Mouse (Mus musculus): ENCODE measurements around the gene Capn8. TPM values are rescaled to one million over a fixed set of nuclear protein-coding genes. Genes with fewer than 3 reads are reported as not detected.
"Not testable (repeated sequence)": the region's sequence is repeated elsewhere in the genome, so short reads cannot be mapped to it uniquely, and the experiment has no call there.

The Capn8 gene
- total RNA-seq, 2 experiments from 2014 or later = 0.13 TPM; not detected in 1

DNA sequence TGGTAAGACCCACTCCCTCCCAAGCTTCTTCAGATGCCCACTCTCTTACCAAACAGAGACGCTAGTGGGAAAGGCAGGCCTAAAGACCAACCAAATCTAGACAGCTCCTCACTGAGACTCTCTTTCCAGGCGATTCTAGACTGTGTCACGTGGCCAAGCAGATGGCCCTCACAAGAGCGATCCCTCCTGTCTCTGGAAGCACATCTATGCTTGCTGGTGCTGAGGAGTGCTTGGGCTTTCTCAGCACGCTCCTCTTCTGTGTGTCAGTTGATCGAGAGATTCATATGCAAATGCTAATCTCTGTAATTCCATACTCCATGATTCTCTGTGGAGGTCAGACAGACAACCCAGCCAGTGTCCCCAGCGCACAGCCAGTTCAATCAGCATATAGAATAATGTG lies 26.7 kb downstream of the Capn8 start:
- no peak for DNase-seq (ENCODE audit: low spot score in 2 of 2)
- intact Hi-C loops (cut with DNase I) = no loop called here

DNA sequence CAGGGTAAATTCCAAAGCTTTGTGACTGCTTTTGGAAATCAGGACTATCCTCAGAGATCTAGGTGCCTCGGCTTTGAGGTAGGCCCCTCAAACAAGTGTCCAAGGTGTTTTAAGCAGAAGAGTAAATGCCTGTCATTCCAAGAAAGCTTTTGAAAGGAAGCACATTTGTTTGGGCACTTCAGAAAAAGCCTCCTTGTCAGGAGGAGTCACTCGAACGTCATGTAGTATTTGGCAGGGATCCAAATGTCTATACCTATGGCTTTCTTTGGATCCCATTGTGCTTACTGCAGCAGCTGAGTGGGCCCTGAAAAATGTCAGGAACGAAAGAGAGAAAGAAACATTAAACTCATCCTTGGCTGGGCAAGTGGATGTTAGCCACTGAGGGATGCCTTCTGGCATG lies 27.6 kb downstream of the Capn8 start:
- intact Hi-C loops (cut with DNase I) = no loop called here
- DNase-seq (ENCODE audit: low spot score in 2 of 2) = no peak

DNA sequence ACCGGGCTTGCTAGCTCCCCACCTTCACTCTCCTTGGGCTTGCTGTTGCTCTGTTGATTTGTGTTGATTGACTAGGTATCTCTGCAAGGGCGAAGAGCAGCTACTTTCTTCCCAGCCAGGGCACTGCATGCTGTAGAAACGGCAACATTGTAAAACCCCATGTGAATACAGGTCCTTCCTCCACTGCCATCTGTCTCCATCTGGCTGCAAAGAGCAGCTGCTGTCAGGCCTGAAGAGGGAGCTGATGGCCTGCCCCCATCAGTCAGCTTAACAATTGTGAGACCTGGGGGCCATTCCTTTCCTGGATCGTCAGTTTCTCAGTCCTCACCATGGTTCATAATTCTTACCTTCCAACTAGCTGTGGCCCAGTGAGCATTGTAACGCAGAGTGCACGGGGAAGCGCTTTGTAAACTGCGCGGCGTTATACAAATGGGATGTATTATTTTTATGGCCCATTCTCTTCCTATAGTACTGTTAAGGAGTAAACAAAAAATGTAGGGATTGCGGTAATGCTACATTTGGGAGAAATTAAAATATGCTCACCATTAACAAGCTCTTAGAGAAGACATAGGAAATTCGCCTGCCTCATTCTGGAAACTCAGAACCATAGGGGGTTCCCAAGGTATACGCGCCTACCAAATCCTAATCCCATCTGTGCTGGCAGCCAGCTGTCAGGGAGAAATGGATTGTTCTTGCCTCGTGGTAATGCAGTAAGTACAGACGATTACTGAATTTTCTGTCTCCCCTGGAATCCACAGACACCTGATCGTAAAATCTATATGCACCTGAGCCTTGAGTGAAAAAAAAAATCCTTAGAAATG lies 40.7 kb downstream of the Capn8 start:
- intact Hi-C loops (cut with DNase I) = no loop called here
- no peak for DNase-seq (ENCODE audit: low spot score in 2 of 2)

DNA sequence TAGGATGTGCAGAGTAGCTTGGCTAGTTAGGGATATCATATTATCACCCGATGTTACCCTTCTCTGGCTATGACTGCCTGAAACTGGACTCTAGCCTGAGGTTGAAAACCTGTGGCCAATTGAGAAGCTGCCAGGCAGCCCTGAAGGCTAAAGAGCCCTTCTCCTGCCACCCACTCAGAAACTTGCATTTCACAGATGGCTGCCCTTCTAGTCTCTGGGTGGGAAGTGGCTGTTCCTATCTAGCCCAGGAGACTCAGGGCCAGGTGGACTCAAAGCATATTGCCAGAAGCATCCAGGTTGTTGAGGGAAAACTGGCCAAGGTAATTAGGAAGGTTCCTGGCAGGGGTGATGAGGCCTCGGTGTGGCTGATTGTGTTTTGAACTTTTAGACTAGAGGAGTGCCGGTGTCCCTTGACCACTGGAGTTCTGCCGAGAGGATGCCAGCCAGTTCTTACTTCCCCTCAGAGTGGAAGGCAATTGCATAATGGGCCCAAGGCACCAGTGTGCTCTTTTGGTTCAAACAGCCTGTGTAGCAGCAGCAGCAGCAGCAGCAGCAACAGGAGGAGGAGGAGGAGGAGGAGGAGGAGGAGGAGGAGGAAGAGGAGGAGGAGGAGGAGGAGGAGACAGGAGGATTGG lies 45.0 kb downstream of the Capn8 start:
- intact Hi-C loops (cut with DNase I) = no loop called here
- no peak for DNase-seq (ENCODE audit: low spot score in 2 of 2)

DNA sequence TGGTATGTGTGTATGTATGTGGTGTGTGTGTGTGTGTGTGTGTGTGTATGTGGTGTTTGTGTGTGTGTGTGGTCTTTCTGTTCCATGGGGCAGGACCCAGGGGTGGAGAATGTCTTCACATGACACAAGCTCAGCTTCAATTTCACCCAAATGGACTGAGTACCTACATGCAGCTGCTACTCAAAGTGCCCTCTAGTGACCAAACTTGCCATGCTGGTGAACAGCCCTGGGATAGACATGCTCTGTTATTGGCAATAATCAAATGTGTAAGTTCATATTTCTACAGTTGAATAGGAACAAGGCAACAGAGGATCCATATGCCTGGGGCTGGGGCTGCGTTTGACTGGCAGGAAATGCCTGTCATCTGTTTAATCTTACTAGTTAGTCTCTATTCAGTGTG lies 50.7 kb downstream of the Capn8 start:
- DNase-seq (ENCODE audit: low spot score in 2 of 2) = no peak
- intact Hi-C loops (cut with DNase I) = no loop called here

DNA sequence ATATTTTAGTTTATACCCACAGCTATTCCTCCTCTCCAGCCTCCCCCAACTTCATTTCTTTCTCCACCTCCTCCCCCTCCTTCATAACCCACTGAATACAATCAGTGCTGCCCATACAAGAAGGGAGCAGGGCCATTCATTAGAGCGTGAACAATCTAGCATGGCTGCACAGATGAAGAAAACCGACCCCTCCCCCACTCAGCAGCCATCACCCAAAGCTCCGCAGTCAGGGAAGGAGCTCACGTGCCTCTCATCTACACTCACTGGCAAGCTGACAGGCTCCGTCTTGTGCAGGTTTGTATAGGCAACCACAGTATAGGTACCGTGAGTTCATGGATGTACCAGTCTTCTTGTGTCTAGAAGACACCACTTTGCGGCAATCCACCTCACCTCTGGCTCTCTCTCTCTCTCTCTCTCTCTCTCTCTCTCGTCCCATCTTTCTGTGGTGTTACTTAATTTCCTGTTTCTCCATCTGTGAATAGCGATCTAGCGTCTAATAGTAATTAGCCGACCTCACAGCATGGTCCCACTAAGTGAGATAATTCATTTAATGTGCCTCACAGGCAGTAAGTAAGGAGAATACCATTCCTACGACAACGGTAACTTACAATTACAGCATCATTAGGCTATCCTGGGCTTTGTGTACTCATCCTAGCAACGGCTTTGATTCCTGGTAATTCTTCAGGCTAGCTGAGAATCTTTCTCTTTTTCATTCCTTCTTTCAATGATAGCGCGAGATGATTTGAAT lies 53.6 kb downstream of the Capn8 start:
- DNase-seq (ENCODE audit: low spot score in 2 of 2) = no peak
- intact Hi-C loops (cut with DNase I) = no loop called here

DNA sequence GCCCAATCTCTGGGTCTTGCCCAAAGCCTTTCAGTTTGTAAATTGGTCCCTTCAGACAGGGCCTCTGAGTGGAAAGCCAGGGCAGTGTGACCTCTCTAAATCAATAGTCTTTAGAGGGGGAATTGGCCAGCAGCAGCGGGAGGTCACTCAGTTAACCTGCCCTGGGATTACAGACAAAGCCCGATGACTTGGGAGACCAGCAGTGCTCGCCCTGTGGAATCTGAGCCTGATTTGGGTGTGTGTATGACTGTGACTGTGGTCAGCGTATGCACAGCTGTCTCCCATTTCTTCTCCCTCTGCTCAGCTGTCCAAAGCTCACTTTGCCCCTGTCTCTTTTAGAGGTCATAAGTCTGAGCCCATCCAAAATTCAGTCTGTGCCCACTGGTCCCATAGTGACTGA lies 55.7 kb downstream of the Capn8 start:
- DNase-seq (ENCODE audit: low spot score in 2 of 2) = no peak
- intact Hi-C loops (cut with DNase I) = no loop called here

DNA sequence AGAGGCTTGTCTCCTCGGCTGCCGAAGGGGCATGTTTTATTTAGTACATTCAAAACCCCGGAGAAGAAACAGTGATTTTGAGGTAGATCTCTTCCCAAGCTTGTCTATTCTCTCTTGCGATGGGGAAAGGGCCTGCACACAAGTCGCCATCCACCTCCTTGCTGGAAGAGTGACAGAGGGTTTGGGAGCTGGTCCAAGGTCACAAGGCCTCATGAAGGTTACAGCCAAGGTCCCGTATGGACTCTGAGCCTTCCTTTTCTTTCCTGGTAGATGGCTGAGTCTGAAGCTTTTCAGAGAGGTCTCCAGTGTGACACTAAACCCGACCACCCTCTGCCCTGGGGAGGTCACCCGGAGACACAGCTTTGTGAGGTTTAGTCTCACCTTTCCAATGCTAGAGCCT lies 56.4 kb downstream of the Capn8 start:
- no peak for DNase-seq (ENCODE audit: low spot score in 2 of 2)
- intact Hi-C loops (cut with DNase I) = no loop called here

DNA sequence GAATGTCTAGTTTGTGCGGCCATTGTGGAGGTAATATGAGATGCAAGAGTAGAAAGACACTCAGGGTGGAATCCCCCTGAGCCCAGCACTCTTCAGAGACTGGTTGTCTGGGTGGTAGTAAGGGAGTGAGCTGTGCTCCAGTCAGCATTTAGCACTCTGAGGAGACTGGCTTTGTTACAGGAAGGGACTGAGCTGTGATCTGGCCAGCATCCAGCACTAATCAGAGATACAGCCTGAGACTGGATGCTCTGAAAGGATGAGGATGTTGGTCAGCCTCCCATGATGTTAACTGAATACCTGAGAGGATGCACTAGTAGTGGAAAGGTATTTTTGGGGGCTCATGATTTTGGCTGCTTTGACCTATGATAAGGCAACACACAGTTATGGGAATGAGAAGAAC lies 61.4 kb downstream of the Capn8 start:
- DNase-seq (ENCODE audit: low spot score in 2 of 2) = no peak
- intact Hi-C loops (cut with DNase I) = no loop called here

DNA sequence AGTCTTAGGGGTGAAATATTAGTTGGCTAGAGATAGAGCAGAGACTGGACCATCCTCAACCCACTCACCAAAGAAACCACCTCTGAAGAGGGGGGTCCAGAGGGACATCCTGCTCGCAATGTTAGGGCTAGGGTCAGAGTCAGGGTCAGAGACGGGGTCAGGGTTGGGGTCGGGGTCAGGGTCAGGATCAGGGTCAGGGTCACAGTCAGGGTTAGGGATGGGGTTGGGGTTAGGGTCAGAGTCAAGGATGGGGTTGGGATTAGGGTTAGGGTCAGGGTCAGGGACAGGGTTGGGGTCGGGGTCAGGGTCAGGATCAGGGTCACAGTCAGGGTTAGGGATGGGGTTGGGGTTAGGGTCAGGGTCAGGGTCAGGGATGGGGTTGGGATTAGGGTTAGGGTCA lies 64.4 kb downstream of the Capn8 start:
- intact Hi-C loops (cut with DNase I) = no loop called here
- DNase-seq (ENCODE audit: low spot score in 2 of 2) = no peak

DNA sequence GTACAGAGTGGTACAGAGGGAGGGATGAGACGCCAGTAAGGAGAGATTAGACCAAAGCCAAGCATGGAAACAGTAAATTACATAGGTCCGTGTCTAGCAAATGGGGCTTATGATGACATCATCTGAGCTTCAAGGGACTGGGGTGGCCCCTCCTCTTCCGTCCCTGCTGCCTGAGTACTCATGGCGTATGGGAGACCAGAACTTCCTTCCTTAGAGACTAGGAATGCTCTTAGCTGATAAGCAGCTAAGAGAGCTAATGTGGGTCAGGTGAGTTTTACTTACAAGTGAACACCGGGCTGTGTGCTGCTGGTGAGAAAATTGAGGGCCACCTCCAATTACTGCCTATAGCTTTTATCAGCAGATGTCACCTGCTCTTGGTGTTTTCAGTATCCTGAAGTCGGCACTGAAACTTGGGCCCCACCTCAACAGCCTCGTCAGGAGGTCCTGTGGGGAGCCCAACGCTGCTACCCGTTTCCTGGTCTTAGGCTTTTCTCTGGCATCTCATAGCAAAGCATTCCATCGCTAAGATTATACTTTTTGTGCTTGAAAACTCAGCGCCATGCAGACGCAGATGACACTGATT lies 69.0 kb downstream of the Capn8 start:
- intact Hi-C loops (cut with DNase I) = no loop called here
- no peak for DNase-seq (ENCODE audit: low spot score in 2 of 2)

DNA sequence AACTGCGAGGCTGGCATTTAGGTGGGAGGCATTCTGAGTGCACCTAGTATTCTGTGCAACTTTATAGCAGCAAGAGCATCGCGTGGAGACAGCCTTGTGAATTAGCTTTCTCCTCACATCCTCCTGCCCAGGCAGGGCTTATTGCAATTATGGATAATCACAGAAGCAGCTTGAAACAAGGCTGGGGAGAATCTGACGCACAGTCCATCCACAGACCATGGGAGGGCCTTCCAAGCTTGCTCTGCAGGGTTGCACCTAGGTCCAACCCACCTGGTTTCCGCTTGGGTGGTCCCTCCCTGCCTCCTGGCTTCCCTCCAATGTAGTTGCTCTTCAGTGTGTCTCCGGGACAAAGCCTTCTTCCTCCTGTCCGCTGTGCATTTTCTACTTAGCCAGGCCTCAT lies 74.2 kb downstream of the Capn8 start:
- no peak for DNase-seq (ENCODE audit: low spot score in 2 of 2)
- intact Hi-C loops (cut with DNase I) = no loop called here

DNA sequence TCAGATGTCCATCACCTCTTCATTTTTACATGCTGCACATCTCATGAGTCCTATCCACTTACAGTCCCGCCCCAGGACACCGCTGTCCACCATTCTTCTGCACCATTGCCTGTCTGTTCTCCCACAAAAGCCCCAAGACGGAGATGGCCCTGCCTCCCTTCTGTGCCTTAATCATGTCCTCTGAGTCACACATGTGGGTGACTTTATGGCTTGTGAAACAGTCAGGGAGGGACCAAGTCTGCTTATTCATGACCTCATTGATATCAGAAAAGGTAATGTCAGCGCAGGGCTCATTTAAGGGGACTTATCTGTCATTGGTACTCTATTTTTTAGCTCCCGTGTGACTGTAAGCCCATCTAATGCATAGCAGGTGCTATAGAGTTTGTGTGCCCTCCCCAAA lies 74.6 kb downstream of the Capn8 start:
- no peak for DNase-seq (ENCODE audit: low spot score in 2 of 2)
- intact Hi-C loops (cut with DNase I) = no loop called here

DNA sequence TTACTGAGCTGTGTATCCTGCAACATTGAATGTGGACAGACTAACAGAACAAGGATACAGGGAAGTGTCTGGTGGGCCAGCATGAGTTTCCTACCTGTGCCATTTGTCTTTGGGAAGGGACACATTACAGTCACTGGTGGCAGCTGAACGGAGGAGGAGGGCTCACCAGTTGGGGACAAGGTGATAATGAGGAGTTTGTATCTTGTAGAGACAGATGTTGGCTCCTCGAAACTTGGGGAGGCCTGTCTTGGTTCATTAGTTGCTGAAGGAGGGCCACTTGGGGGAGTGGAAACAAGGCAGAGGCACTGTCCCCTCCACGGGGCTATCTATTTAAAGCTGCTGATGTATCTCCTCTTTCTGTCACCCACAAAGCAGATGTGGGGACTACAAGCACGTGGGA lies 75.3 kb downstream of the Capn8 start:
- no peak for DNase-seq (ENCODE audit: low spot score in 2 of 2)
- intact Hi-C loops (cut with DNase I) = no loop called here

DNA sequence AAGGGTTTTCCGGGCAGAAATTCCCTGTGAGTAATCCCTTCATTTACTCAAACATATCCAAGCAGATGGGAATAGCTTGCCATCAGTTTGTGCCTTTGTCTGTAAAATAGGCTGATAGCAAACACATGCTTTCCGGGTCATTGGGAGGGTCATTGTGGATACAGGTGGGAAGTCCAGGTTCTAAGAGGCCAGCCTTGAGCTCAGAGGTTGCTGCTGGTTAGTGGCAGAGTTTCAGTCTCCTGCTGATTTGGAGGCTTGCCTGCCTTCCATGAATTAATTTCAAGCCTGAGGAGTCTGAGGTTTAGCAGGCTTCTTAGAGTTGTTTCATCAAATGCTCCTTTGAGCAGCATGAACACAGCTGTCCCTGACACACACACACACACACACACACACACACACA lies 78.0 kb downstream of the Capn8 start:
- DNase-seq (ENCODE audit: low spot score in 2 of 2) = no peak
- intact Hi-C loops (cut with DNase I) = no loop called here

DNA sequence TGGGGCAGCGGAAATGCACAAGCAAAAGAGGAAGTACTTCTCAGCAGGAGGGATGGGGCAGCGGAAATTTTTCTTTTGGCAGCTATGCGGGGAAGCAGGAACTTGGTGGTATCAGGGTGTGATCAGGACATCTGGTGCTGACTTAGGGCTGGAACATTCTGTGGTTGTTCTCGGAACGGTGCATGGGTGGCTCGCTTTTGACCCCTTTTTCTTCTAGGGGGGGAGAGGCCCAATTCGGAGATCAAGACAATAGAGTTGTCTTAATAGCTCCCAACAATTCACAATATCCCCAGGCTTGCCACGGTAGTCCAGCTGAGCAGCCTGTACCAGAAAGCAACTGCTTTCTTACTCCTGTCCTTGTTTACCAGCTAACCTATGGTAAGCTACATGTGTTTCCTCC lies 79.6 kb downstream of the Capn8 start:
- intact Hi-C loops (cut with DNase I); DNase-seq (ENCODE audit: low spot score in 2 of 2): not testable (repeated sequence)

DNA sequence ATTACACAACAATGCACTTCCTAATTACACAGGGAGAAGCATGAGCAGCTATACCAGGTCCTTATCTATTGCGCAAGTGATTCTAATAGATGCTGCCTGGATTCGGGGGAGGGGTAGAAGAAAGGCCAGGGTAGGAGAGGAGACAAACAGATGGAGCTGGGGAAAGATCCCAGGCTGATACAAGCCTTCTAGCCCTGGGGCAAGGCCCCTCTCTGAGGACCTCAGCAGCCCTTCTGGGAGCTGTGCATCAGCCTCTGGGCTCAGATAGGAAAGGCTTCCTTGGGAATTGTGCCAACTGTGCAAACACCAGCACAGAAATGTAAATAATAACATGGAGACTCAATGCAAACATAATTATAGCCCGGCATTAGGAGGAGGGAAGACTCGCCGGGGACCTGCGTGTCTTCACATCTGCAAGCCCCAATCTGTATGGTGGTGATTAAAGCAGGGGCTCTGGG lies 80.4 kb downstream of the Capn8 start:
- intact Hi-C loops (cut with DNase I) = no loop called here
- no peak for DNase-seq (ENCODE audit: low spot score in 2 of 2)

DNA sequence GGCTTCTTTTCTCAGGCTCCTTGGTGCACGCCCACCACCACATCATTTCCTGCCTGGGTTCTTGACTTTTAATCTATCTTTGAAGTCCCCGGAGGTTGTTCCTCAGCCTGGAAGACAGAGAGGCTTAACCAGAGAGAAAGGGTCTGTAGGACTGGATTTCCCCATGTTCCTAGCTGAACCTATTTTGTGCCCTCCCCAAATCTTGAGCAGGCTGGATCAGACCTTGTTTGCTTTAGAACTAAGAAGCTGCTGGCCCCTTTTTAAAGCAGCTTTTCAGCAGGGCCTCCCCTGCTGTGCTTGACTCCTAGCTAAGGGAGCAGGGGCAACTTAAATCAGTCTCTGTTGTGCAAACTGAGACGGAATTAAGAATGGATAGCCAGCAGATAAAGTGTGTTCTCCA lies 82.0 kb downstream of the Capn8 start:
- intact Hi-C loops (cut with DNase I) = no loop called here
- DNase-seq (ENCODE audit: low spot score in 2 of 2) = no peak

DNA sequence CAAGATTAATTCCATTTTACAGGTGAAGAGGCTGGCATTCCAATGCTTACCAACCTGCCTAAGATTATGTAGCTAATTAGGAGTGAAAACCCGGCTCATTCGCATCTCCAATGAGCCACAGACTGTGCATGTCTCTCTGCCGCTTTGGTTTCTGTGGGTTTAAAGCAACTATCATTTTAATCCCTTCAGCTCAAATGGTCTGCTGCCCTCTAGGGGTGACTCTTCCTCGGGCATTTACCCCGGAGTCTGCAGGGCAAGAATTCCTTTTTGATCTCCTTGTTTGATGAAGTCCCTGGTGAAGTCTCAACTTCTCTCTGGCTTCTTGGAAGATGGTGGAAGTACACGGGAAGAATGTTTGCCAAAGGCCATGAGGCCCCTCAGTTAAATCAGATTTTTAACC lies 93.0 kb downstream of the Capn8 start:
- intact Hi-C loops (cut with DNase I) = loop anchor here (5.0 kb wide), 1 partner anchor 95 kb away; no protein-coding TSS in a partner anchor
- DNase-seq (ENCODE audit: low spot score in 2 of 2) = peak; percentile 50 to 72

DNA sequence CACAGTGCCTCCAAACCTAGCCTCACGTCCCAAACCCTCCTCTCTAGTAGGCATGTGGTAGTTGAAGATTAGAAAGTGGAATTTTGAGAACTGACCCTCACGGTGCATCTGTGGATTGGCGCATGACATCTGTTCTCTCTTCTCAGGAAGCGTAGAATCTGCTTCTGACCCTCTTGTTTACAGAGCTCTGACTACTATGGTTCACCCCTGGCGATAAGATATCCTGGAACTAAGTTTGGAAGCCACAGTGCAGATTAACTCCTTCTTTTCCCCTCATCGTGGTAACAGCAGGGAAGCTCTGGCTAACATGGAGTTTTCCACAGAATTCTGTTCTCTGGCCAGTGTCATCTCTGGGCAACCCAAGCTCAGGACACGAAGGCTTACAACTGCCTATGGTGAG lies 95.6 kb downstream of the Capn8 start:
- DNase-seq (ENCODE audit: low spot score in 2 of 2) = no peak
- intact Hi-C loops (cut with DNase I) = no loop called here
